Mouse (Mus musculus): ENCODE data around the gene Tnpo3. TPM values are rescaled to one million over a fixed set of nuclear protein-coding genes. Genes with fewer than 3 reads are reported as not detected.

Tnpo3 gene
- total and polyA plus RNA-seq, 3 experiments = 32.7 to 44.1 (median 43.0) TPM

- Histone ChIP-seq H3K36me3 (ENCODE audit: control insufficient read depth, insufficient read depth, low read length) (no peaks in the 10 kb centered on the region), H3K4me3 (no peak overlapping the region), H3K9ac (ENCODE audit: low read depth, low read length) (no peak overlapping the region), H3K27ac (no peak overlapping the region), H3K79me2 (replicated peaks; ENCODE audit: control insufficient read depth, insufficient read depth, low read length) (no peaks in the 10 kb centered on the region), H3K4me1 (ENCODE audit: control insufficient read depth, insufficient read depth, low read length) (no peaks in the 10 kb centered on the region; the same call in 1 of the 2 replicates), H3K27me3 (ENCODE audit: control insufficient read depth, insufficient read depth, low read length) (peaks cover 6% of the 10 kb centered on the region)
- 64% methylated on average over 6 of the region's 6 CpGs for WGBS
- no peak for DNase-seq
- intact Hi-C loops (cut with DNase I) = no loop called here
- TF ChIP-seq POLR2A (IDR thresholded peaks at IDR 0.05; ENCODE audit: insufficient read depth, low read depth, low read length) (no peak), EP300 (IDR thresholded peaks at IDR 0.05; ENCODE audit: insufficient read depth, low read depth, low read length) (no peak), CTCF (IDR thresholded peaks at IDR 0.05) (no peak)
These were observed 86.9 kb downstream of the Tnpo3 start for GRCm38 (mm10) chr6:29522626-29523300.

DNA sequence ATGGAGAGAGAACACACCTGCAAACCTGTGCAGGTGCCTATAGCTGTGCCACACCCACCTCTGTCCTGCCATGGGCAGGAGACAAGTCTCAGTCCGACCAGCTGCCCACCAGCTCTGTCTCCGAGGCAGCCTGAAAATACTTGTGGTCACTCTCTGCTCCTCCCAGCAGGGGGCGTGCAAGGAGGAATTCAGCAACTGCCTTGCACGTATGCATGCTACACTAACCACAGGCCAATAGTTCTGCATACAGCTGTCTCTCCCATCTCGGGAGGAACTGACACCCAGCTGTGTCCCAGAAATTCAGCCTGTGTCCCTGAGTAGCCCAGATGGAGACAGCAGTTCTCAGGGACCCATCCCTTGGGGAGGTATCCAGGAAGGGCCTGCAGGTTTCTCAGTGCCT is 92.5 kb downstream of the Tnpo3 start:
- intact Hi-C loops (cut with DNase I) = loop anchor here (1.0 kb wide), 1 partner anchor 132 kb away; no protein-coding TSS in a partner anchor
- Histone ChIP-seq H3K4me3 (no peak overlapping the region), H3K27ac (no peak overlapping the region), H3K79me2 (replicated peaks; ENCODE audit: control insufficient read depth, insufficient read depth, low read length) (no peaks in the 10 kb centered on the region), H3K27me3 (ENCODE audit: control insufficient read depth, insufficient read depth, low read length) (no peaks in the 10 kb centered on the region), H3K4me1 (ENCODE audit: control insufficient read depth, insufficient read depth, low read length) (peaks cover 1% of the 10 kb centered on the region; the same call in 1 of the 2 replicates), H3K9ac (ENCODE audit: low read depth, low read length) (no peak overlapping the region), H3K36me3 (ENCODE audit: control insufficient read depth, insufficient read depth, low read length) (no peaks in the 10 kb centered on the region)
- TF ChIP-seq CTCF (IDR thresholded peaks at IDR 0.05) (peak; percentile 87), POLR2A (IDR thresholded peaks at IDR 0.05; ENCODE audit: insufficient read depth, low read depth, low read length) (no peak), EP300 (IDR thresholded peaks at IDR 0.05; ENCODE audit: insufficient read depth, low read depth, low read length) (no peak)
- peak; percentile 76 to 78 for DNase-seq
- WGBS = 8% methylated on average over 5 of the region's 5 CpGs

- WGBS = 4% methylated on average over 11 of the region's 11 CpGs
- intact Hi-C loops (cut with DNase I) = no loop called here
- no peaks in the 10 kb centered on the region for H3K27me3 ChIP-seq (ENCODE audit: control insufficient read depth, insufficient read depth, low read length)
- peak overlapping the region; percentile 36; the same call in 1 of the 2 replicates for H3K27ac ChIP-seq
- H3K79me2 ChIP-seq (replicated peaks; ENCODE audit: control insufficient read depth, insufficient read depth, low read length) = no peaks in the 10 kb centered on the region
- H3K4me1 ChIP-seq (ENCODE audit: control insufficient read depth, insufficient read depth, low read length) = peaks cover 1% of the 10 kb centered on the region; the same call in 1 of the 2 replicates
- H3K4me3 ChIP-seq = no peak overlapping the region
- no peak for TF ChIP-seq CTCF (IDR thresholded peaks at IDR 0.05)
- no peak for TF ChIP-seq EP300 (IDR thresholded peaks at IDR 0.05; ENCODE audit: insufficient read depth, low read depth, low read length)
- no peak for TF ChIP-seq POLR2A (IDR thresholded peaks at IDR 0.05; ENCODE audit: insufficient read depth, low read depth, low read length)
- peak; percentile 61 to 70 for DNase-seq
- no peaks in the 10 kb centered on the region for H3K36me3 ChIP-seq (ENCODE audit: control insufficient read depth, insufficient read depth, low read length)
- 0 out of 2 replicates have a peak overlapping the region, but pooled peaks have one; percentile 6 for H3K9ac ChIP-seq (ENCODE audit: low read depth, low read length)
These were observed 96.4 kb downstream of the Tnpo3 start for GRCm38 (mm10) chr6:29513284-29513683.

DNA sequence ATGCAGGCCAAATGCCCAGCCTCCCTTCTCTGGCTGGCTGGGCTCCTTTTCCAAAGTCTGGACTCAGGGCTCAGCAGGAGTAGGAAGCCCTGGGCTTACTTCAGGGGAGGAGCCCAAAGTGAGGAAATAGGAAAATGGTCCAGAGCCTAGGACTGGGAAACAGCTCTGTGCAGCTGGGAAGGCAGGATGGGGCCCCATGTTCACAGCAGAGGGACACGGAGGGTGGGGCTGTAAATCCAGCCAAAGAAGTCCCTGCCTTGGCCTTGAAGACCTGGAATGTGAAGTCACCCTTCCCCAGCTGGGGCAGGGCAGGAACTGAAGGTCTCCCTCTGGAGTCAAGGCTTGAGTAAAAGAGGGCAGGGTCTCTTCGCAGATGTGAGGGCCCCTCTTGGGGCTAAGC is 100.6 kb downstream of the Tnpo3 start:
- no peak overlapping the region for H3K27ac ChIP-seq
- no peaks in the 10 kb centered on the region for H3K79me2 ChIP-seq (replicated peaks; ENCODE audit: control insufficient read depth, insufficient read depth, low read length)
- H3K27me3 ChIP-seq (ENCODE audit: control insufficient read depth, insufficient read depth, low read length) = peaks cover 6% of the 10 kb centered on the region; the same call in 1 of the 2 replicates
- no peak overlapping the region for H3K4me3 ChIP-seq
- intact Hi-C loops (cut with DNase I) = no loop called here
- 41% methylated on average over 2 of the region's 2 CpGs for WGBS
- DNase-seq = peak; percentile 56
- peaks cover 1% of the 10 kb centered on the region; the same call in 1 of the 2 replicates for H3K4me1 ChIP-seq (ENCODE audit: control insufficient read depth, insufficient read depth, low read length)
- no peaks in the 10 kb centered on the region for H3K36me3 ChIP-seq (ENCODE audit: control insufficient read depth, insufficient read depth, low read length)
- no peak for TF ChIP-seq EP300 (IDR thresholded peaks at IDR 0.05; ENCODE audit: insufficient read depth, low read depth, low read length)
- TF ChIP-seq CTCF (IDR thresholded peaks at IDR 0.05) = no peak
- TF ChIP-seq POLR2A (IDR thresholded peaks at IDR 0.05; ENCODE audit: insufficient read depth, low read depth, low read length) = no peak
- H3K9ac ChIP-seq (ENCODE audit: low read depth, low read length) = no peak overlapping the region

- Histone ChIP-seq H3K79me2 (replicated peaks; ENCODE audit: control insufficient read depth, insufficient read depth, low read length) (no peaks in the 10 kb centered on the region), H3K27me3 (ENCODE audit: control insufficient read depth, insufficient read depth, low read length) (peaks cover 6% of the 10 kb centered on the region; the same call in 1 of the 2 replicates), H3K4me1 (ENCODE audit: control insufficient read depth, insufficient read depth, low read length) (no peaks in the 10 kb centered on the region; the same call in 1 of the 2 replicates), H3K36me3 (ENCODE audit: control insufficient read depth, insufficient read depth, low read length) (no peaks in the 10 kb centered on the region), H3K9ac (ENCODE audit: low read depth, low read length) (peak within 1 kb of the TSS; percentile 59), H3K4me3 (peak within 1 kb of the TSS; percentile 50), H3K27ac (no peak within 1 kb of the TSS)
- peak; percentile 15 to 51 for DNase-seq
- WGBS = 2% methylated on average over 47 of the region's 47 CpGs
- intact Hi-C loops (cut with DNase I) = no loop called here
- TF ChIP-seq CTCF (IDR thresholded peaks at IDR 0.05) = no peak
- no peak for TF ChIP-seq EP300 (IDR thresholded peaks at IDR 0.05; ENCODE audit: insufficient read depth, low read depth, low read length)
- TF ChIP-seq POLR2A (IDR thresholded peaks at IDR 0.05; ENCODE audit: insufficient read depth, low read depth, low read length) = no peak
These were observed 102.0 kb downstream of the Tnpo3 start, which contains the start of gene Kcp for GRCm38 (mm10) chr6:29507447-29508309. TSS of gene Kcp (minus strand) at chr6:29507952.
